5 mouse cellular contexts compared by ENCODE assay signal in genomic region chr6:136053346-136053745, GRCm38 (mm10).
"Had no signal": no experiment of that assay in that cellular context is flagged by ENCODE, and none has a peak within 500 bp of the region (broad histone marks: within the 10 kb centered on the region; RNA-seq: fewer than 3 reads in every experiment).

No protein-coding gene starts in this region.

- DNase-seq: kidney, adult 8-10 months; kidney, postnatal 25 days; lung, adult 2 months; lung, postnatal 36 days; thymus, postnatal 4 days had no signal
